Mouse (Mus musculus): ENCODE results near the gene Zfp688. TPM values are rescaled to one million over a fixed set of nuclear protein-coding genes. Genes with fewer than 3 reads are reported as not detected.
"Not testable (repeated sequence)": the region's sequence is repeated elsewhere in the genome, so short reads cannot be mapped to it uniquely, and the experiment has no call there.

The Zfp688 gene
- polyA plus RNA-seq, 1 experiment from 2014 or later: 9.1 TPM

DNA sequence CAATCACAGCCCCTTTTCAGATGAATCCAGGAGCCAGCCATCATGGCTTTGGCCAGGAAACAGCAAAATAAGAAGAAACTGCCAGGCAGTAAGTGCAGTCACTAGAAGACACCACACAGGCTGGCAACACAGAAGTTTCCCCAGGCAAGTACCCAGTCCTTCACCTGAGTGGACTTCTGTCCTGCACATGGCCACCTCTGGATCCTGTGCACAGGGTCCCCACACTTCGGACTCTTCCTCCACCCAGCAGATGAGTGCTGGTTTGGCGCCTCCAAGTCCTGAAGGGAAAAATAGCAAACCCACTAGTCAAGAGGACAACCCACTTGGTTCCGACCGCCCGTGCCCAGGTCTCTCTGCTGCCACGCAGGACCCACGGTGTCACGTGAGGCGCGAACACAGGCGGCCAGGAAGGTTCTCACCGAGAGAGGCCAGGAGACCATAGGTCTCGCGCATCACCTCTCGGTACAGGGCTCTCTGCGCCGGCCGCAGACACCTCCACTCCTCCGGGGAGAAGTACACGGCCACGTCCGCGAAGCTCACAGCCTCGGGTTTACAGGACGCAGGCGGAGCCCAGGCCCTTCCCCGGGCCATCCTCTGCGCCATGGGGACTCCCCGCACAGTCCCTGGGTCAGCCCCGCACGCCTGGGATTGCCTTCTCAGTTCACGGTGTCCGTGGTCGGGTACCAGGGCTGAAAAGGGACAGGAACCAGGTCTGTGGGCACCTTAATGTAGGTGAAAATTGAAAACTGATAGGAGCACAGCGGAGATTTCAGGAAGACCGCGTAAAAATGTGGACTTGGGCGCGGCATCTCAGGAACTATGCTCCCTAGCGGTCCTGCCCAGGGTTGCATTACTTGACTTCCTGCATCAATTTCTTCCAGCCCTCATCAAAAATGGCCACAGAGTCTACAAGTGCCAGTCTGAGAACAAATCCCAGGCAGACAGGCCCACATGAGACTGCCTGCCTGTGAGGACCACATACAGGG lies 15.6 kb downstream of the Zfp688 start, which contains the start of gene Zfp764:
TSS of gene Zfp764 (minus strand) at position 821 of the 986 bp plus-strand sequence.
- H3K27me3 ChIP-seq; H3K9me3 ChIP-seq (replicated peaks); H3K36me3 ChIP-seq; H3K27ac ChIP-seq: not testable (repeated sequence)
- Histone ChIP-seq H3K9ac (peak within 1 kb of the TSS; percentile 73), H3K4me3 (replicated peaks) (peak within 1 kb of the TSS; percentile 65), H3K4me1 (replicated peaks) (peaks cover 15% of the 10 kb centered on the region), H3K4me2 (peak within 1 kb of the TSS; percentile 84)
- DNase-seq (peak; percentile 68), ATAC-seq (ENCODE audit: low read depth) (peak; percentile 76)
- WGBS (ENCODE audit: insufficient replicate concordance): 3% methylated on average over 40 of the region's 40 CpGs

GRCm38 (mm10) chr7:127404101-127404500 lies 17.8 kb downstream of the Zfp688 start:
- WGBS (ENCODE audit: insufficient replicate concordance): 82% methylated on average over 6 of the region's 6 CpGs
- not testable (repeated sequence) for H3K36me3 ChIP-seq; H3K4me3 ChIP-seq (replicated peaks); DNase-seq; H3K9ac ChIP-seq; ATAC-seq (ENCODE audit: low read depth); H3K27me3 ChIP-seq; H3K27ac ChIP-seq; H3K9me3 ChIP-seq (replicated peaks); H3K4me2 ChIP-seq
- peaks cover 28% of the 10 kb centered on the region for H3K4me1 ChIP-seq (replicated peaks)

- H3K4me2 ChIP-seq: no peak overlapping the region
- H3K9me3 ChIP-seq (replicated peaks): no peaks in the 10 kb centered on the region; the same call in 1 of the 2 replicates
- no peak for ATAC-seq (ENCODE audit: low read depth)
- H3K4me1 ChIP-seq (replicated peaks): peaks cover 28% of the 10 kb centered on the region
- no peak overlapping the region for H3K4me3 ChIP-seq (replicated peaks)
- 0 out of 2 replicates have a peak, but pooled peaks cover 2% of the 10 kb centered on the region for H3K27me3 ChIP-seq
- H3K27ac ChIP-seq: no peak overlapping the region
- no peak for DNase-seq
- no peak overlapping the region for H3K9ac ChIP-seq
- H3K36me3 ChIP-seq: 0 out of 2 replicates have a peak, but pooled peaks cover 4% of the 10 kb centered on the region
- WGBS (ENCODE audit: insufficient replicate concordance): 29% methylated on average over 2 of the region's 2 CpGs
These were observed 18.9 kb downstream of the Zfp688 start for GRCm38 (mm10) chr7:127402980-127403379.

DNA sequence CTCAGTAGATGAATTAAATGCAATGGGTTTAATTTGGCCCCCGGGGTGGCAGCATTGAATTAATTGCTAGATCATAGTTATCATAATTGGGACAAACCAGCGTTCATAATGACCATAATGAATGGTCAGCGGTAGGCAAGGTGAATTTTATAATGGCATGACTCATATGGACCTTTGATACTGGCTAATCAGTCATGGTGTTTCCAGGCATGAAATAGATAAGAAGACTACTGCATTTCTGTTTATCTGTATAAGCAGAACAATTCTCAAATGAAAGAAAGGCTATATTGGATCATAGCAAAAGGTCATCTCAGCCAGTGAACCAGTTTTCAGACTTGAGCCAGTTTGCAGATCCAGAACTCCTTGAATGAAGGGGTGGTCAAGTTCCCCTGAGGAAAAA lies 21.5 kb downstream of the Zfp688 start:
- no peak overlapping the region for H3K27ac ChIP-seq
- ATAC-seq (ENCODE audit: low read depth): no peak
- no peak overlapping the region for H3K4me3 ChIP-seq (replicated peaks)
- H3K36me3 ChIP-seq: 0 out of 2 replicates have a peak, but pooled peaks cover 4% of the 10 kb centered on the region
- DNase-seq: no peak
- H3K27me3 ChIP-seq: peaks cover 13% of the 10 kb centered on the region
- H3K4me1 ChIP-seq (replicated peaks): peaks cover 16% of the 10 kb centered on the region
- no peak overlapping the region for H3K9ac ChIP-seq
- H3K4me2 ChIP-seq: no peak overlapping the region
- WGBS (ENCODE audit: insufficient replicate concordance): 43% methylated on average over 3 of the region's 3 CpGs
- H3K9me3 ChIP-seq (replicated peaks): no peaks in the 10 kb centered on the region; the same call in 1 of the 2 replicates

GRCm38 (mm10) chr7:127393944-127394333 lies 27.9 kb downstream of the Zfp688 start:
- Histone ChIP-seq H3K27me3 (peaks cover 11% of the 10 kb centered on the region), H3K4me1 (replicated peaks) (peaks cover 21% of the 10 kb centered on the region), H3K4me2 (peak overlapping the region; percentile 89), H3K36me3 (peaks cover 12% of the 10 kb centered on the region), H3K9ac (peak overlapping the region; percentile 64), H3K27ac (peak overlapping the region; percentile 48; the same call in 1 of the 2 replicates), H3K4me3 (replicated peaks) (peak overlapping the region; percentile 71), H3K9me3 (replicated peaks) (no peaks in the 10 kb centered on the region)
- ATAC-seq (ENCODE audit: low read depth): no peak
- WGBS (ENCODE audit: insufficient replicate concordance): 18% methylated on average over 7 of the region's 7 CpGs
- DNase-seq: no peak

GRCm38 (mm10) chr7:127393157-127393943 lies 28.5 kb downstream of the Zfp688 start, which contains the start of gene E430018J23Rik:
TSS of gene E430018J23Rik (minus strand) at chr7:127393629.
- Histone ChIP-seq H3K4me1 (replicated peaks) (peaks cover 21% of the 10 kb centered on the region), H3K27me3 (peaks cover 11% of the 10 kb centered on the region), H3K9me3 (replicated peaks) (no peaks in the 10 kb centered on the region), H3K27ac (peak within 1 kb of the TSS; percentile 78), H3K4me3 (replicated peaks) (peak within 1 kb of the TSS; percentile 71), H3K36me3 (peaks cover 12% of the 10 kb centered on the region), H3K9ac (peak within 1 kb of the TSS; percentile 83), H3K4me2 (peak within 1 kb of the TSS; percentile 89)
- DNase-seq: peak; percentile 95
- WGBS (ENCODE audit: insufficient replicate concordance): under 1% methylated on average over 45 of the region's 45 CpGs
- peak; percentile 87 for ATAC-seq (ENCODE audit: low read depth)

- WGBS (ENCODE audit: insufficient replicate concordance): 62% methylated on average over 8 of the region's 8 CpGs
- Histone ChIP-seq H3K4me1 (replicated peaks) (peaks cover 21% of the 10 kb centered on the region), H3K9ac (peak overlapping the region; percentile 83), H3K4me2 (peak overlapping the region; percentile 89), H3K27ac (no peak overlapping the region), H3K9me3 (replicated peaks) (no peaks in the 10 kb centered on the region), H3K4me3 (replicated peaks) (peak overlapping the region; percentile 71), H3K27me3 (peaks cover 5% of the 10 kb centered on the region; the same call in 1 of the 2 replicates), H3K36me3 (peaks cover 12% of the 10 kb centered on the region)
- DNase-seq: no peak
- no peak for ATAC-seq (ENCODE audit: low read depth)
These were observed 29.5 kb downstream of the Zfp688 start for GRCm38 (mm10) chr7:127392251-127392824.

GRCm38 (mm10) chr7:127391538-127391937 lies 30.3 kb downstream of the Zfp688 start:
- DNase-seq: no peak
- H3K4me3 ChIP-seq (replicated peaks): no peak overlapping the region
- H3K9me3 ChIP-seq (replicated peaks): no peaks in the 10 kb centered on the region
- WGBS (ENCODE audit: insufficient replicate concordance): 87% methylated on average over 16 of the region's 16 CpGs
- H3K9ac ChIP-seq: no peak overlapping the region
- peaks cover 22% of the 10 kb centered on the region for H3K4me1 ChIP-seq (replicated peaks)
- no peak for ATAC-seq (ENCODE audit: low read depth)
- peaks cover under 1% of the 10 kb centered on the region; the same call in 1 of the 2 replicates for H3K27me3 ChIP-seq
- peaks cover 12% of the 10 kb centered on the region for H3K36me3 ChIP-seq
- H3K4me2 ChIP-seq: no peak overlapping the region
- no peak overlapping the region for H3K27ac ChIP-seq

DNA sequence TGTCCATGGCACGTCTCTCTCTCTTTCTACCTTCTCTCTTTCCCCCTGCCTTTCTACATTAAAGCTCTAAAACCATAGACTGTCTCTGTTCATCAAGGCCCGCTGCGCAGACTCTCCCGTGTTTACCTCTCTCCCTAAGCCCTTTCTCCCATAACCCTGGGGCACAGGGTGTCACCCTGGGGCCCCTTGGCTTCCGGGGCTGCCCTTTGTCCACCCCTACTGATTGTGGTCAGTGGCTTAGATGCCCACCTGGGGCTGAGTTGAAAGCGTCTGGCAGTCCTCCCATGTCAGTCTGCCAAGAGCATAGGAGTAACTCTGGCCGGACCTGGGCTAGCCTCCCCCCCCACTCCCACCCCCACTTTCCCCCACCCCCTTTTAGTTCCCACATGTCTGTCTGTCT lies 31.6 kb downstream of the Zfp688 start:
- 71% methylated on average over 7 of the region's 7 CpGs for WGBS (ENCODE audit: insufficient replicate concordance)
- no peak for DNase-seq
- ATAC-seq (ENCODE audit: low read depth): no peak
- Histone ChIP-seq H3K4me3 (replicated peaks) (no peak overlapping the region), H3K27me3 (no peaks in the 10 kb centered on the region), H3K36me3 (peaks cover 16% of the 10 kb centered on the region), H3K27ac (no peak overlapping the region), H3K9me3 (replicated peaks) (no peaks in the 10 kb centered on the region), H3K4me2 (no peak overlapping the region), H3K4me1 (replicated peaks) (peaks cover 28% of the 10 kb centered on the region), H3K9ac (no peak overlapping the region)

DNA sequence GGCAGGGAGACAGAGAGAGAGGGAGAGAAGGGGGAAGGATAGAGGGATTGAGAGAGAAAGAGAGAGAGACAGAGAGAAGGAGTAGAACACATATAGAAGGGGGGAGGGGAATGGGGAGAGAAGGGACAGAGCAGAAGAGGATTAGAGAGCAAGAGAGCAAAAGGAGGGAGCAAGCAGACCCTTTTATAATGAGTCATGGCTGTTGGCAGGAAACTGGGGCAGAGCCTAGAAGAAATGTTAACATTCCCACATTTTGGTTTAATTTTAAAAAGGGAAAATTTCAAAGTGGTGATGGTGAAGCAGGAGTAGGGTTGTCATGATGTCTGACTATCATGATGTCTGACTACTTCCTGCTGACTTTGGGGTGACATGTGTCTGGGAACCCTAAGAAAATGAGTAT lies 33.7 kb downstream of the Zfp688 start:
- not testable (repeated sequence) for H3K9me3 ChIP-seq (replicated peaks); H3K9ac ChIP-seq; H3K27me3 ChIP-seq; H3K27ac ChIP-seq; H3K4me2 ChIP-seq; H3K4me3 ChIP-seq (replicated peaks); ATAC-seq (ENCODE audit: low read depth); DNase-seq
- peaks cover 31% of the 10 kb centered on the region for H3K36me3 ChIP-seq
- peaks cover 18% of the 10 kb centered on the region for H3K4me1 ChIP-seq (replicated peaks)
